Mouse (Mus musculus): ENCODE results near the gene Vps37c. TPM values are rescaled to one million over a fixed set of nuclear protein-coding genes. Genes with fewer than 3 reads are reported as not detected.
A peak's percentile ranks its signal among the peaks of the same experiment; 100 is the strongest.

Gene Vps37c
- polyA plus RNA-seq, 1 experiment from 2014 or later: 29.0 TPM

DNA sequence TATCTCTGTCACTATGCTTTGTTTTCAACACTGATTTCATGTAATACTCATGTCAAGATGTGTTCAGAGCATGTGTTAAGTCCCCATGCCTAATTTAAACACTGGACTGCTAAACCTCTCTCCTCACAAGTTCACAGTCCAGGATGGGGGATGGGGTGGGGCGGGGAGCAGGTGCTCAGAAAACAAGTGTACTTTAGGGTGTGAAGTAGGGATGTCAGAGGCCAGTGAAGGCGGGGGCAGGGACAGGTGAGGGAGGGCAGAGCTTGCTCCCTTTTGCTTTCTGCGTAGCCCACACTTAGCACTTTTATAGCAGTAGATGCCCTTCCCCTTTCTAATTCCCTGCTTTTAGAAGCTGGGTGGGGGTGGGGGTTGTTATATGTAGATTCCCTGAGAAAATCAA, 23.4 kb upstream of the Vps37c start:
- Histone ChIP-seq H3K4me3 (no peak overlapping the region), H3K9me3 (replicated peaks) (no peaks in the 10 kb centered on the region), H3K4me2 (no peak overlapping the region), H3K27ac (ENCODE audit: poor library complexity, severe bottlenecking) (no peak overlapping the region), H3K4me1 (replicated peaks) (no peaks in the 10 kb centered on the region; the same call in 1 of the 2 replicates), H3K9ac (no peak overlapping the region), H3K36me3 (no peaks in the 10 kb centered on the region), H3K27me3 (replicated peaks) (0 out of 2 replicates have a peak, but pooled peaks cover 4% of the 10 kb centered on the region)
- WGBS: 62% methylated on average over 3 of the region's 3 CpGs
- no peak for ATAC-seq (ENCODE audit: insufficient number of reproducible peaks, low FRiP score)

DNA sequence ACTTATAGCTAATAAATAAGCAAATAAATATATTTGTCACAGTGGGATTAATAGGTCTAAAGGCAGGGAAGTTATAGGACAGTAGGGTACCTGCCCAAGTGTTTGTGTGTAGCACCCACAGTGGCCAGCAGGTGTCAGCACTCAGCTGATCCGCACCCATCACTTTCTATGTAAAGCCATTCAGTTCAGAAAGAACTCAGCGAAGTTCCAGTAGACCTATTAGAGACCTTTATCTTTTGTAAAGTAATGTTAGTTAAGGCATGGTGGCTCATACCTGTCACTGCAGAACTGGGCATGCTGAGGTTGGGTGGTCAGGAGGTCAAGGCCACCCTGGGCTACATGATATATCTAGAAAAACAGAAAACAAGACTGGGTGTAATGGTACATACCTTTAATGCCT, 23.0 kb upstream of the Vps37c start:
- Histone ChIP-seq H3K9me3 (replicated peaks) (no peaks in the 10 kb centered on the region), H3K4me3 (no peak overlapping the region), H3K4me2 (no peak overlapping the region), H3K9ac (no peak overlapping the region), H3K36me3 (no peaks in the 10 kb centered on the region), H3K27ac (ENCODE audit: poor library complexity, severe bottlenecking) (no peak overlapping the region), H3K4me1 (replicated peaks) (no peaks in the 10 kb centered on the region; the same call in 1 of the 2 replicates), H3K27me3 (replicated peaks) (0 out of 2 replicates have a peak, but pooled peaks cover 4% of the 10 kb centered on the region)
- ATAC-seq (ENCODE audit: insufficient number of reproducible peaks, low FRiP score): no peak
- 20% methylated on average over 2 of the region's 2 CpGs for WGBS

DNA sequence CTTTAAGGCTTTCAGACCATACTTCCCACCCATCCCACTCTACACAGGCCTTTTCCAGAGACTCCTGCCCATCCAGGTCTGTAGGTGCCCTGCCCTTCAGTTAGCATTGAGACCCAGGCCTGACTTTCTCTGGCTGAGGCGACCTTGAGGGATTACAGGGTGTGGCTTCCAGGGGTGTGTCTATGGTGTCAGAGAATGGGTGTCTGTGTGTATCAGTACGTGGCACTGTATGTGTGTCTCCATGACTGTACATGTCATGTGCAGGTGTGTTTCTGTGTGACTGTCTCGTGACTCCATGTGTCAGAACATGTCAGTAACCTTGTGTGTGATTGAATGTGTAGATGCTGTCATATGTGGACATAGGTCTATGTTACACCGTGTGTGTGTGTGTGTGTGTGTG, 17.2 kb upstream of the Vps37c start:
- no peaks in the 10 kb centered on the region for H3K36me3 ChIP-seq
- H3K4me1 ChIP-seq (replicated peaks): no peaks in the 10 kb centered on the region
- peaks cover 8% of the 10 kb centered on the region; the same call in 1 of the 2 replicates for H3K27me3 ChIP-seq (replicated peaks)
- 0 out of 2 replicates have a peak overlapping the region, but pooled peaks have one; percentile 13 for H3K9ac ChIP-seq
- H3K4me2 ChIP-seq: no peak overlapping the region
- ATAC-seq (ENCODE audit: insufficient number of reproducible peaks, low FRiP score): no peak
- no peak overlapping the region for H3K4me3 ChIP-seq
- no peaks in the 10 kb centered on the region for H3K9me3 ChIP-seq (replicated peaks)
- H3K27ac ChIP-seq (ENCODE audit: poor library complexity, severe bottlenecking): no peak overlapping the region
- WGBS: 81% methylated on average over 4 of the region's 4 CpGs

DNA sequence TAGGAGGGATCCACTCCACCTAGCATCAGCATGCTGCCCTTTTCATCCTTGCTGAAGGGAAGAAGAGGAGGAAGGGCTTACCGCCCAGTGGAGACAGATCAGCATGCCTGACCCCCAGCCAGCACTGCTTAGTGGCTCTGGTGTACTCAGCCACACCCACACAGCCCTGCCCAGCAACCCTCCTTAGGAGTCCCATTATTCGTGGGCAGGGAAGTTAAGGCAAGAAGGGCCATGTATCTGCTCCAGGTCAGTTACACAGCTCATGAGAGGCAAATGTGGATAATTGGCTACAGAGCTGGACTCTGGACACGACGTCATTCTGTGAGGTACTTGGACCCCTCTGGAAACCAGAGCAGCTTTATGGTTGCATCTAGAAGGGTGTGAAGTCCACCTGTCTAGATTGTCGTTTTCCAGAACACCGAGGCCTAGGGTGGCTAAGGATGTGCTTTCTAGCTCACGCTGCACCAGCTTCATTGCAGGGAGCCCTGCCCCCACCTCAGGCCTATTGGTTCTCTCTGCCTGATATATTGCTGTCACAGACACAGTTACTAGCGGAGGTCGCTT, 16.6 kb upstream of the Vps37c start:
- no peak for ATAC-seq (ENCODE audit: insufficient number of reproducible peaks, low FRiP score)
- no peak overlapping the region for H3K27ac ChIP-seq (ENCODE audit: poor library complexity, severe bottlenecking)
- no peak overlapping the region for H3K4me2 ChIP-seq
- no peaks in the 10 kb centered on the region for H3K9me3 ChIP-seq (replicated peaks)
- no peaks in the 10 kb centered on the region for H3K4me1 ChIP-seq (replicated peaks)
- H3K9ac ChIP-seq: no peak overlapping the region
- peaks cover 14% of the 10 kb centered on the region; the same call in 1 of the 2 replicates for H3K27me3 ChIP-seq (replicated peaks)
- H3K4me3 ChIP-seq: no peak overlapping the region
- H3K36me3 ChIP-seq: no peaks in the 10 kb centered on the region
- WGBS: 64% methylated on average over 9 of the region's 9 CpGs

DNA sequence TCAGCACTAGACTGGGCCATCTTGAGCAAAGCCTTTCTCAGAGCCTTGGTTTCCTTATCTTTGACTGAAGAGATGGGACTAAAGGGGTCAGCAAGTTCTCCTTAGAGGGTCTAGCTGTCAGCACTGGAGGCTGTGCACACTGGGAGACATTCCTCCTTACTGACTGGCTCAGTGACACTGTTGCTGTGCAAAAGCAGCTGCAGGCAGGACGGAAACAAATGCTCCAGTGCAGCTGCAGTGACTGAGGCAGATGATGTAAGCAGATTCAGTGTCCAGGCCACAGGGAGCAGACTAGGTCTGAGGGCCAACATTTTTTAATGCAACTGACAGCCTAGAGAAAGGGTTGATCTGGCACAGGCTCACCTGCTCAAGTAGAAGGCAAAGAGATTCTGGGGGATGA, 15.3 kb upstream of the Vps37c start:
- H3K4me3 ChIP-seq: no peak overlapping the region
- 46% methylated on average over 1 of the region's 1 CpGs for WGBS
- H3K4me2 ChIP-seq: no peak overlapping the region
- no peak overlapping the region for H3K9ac ChIP-seq
- no peak for ATAC-seq (ENCODE audit: insufficient number of reproducible peaks, low FRiP score)
- no peak overlapping the region for H3K27ac ChIP-seq (ENCODE audit: poor library complexity, severe bottlenecking)
- H3K27me3 ChIP-seq (replicated peaks): peaks cover 20% of the 10 kb centered on the region; the same call in 1 of the 2 replicates
- H3K36me3 ChIP-seq: no peaks in the 10 kb centered on the region
- no peaks in the 10 kb centered on the region for H3K9me3 ChIP-seq (replicated peaks)
- no peaks in the 10 kb centered on the region for H3K4me1 ChIP-seq (replicated peaks)

DNA sequence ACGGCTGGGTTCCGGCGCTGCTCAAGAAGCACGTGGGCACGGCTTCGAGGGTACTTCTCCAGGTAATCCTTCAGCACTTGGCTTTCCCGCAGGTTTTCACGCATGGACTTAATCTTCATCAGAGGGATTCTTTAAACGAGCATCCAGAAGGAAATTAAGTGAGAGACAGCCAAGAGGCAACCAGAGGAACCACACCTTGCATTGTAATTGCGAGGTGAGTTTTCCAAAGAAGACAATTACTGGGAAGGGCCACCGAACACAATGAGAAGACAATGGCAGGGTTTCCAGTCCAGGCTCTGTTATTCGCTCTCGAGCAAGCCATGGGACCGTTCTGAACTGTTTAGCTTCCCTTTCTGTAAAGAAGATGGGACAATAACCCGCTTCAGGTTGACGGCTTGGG, 11.9 kb upstream of the Vps37c start:
- ATAC-seq (ENCODE audit: insufficient number of reproducible peaks, low FRiP score): no peak
- H3K4me1 ChIP-seq (replicated peaks): 0 out of 2 replicates have a peak, but pooled peaks cover 3% of the 10 kb centered on the region
- H3K4me2 ChIP-seq: no peak overlapping the region
- H3K4me3 ChIP-seq: no peak overlapping the region
- H3K36me3 ChIP-seq: no peaks in the 10 kb centered on the region
- H3K27me3 ChIP-seq (replicated peaks): peaks cover 27% of the 10 kb centered on the region
- no peak overlapping the region for H3K9ac ChIP-seq
- no peaks in the 10 kb centered on the region for H3K9me3 ChIP-seq (replicated peaks)
- 84% methylated on average over 16 of the region's 16 CpGs for WGBS
- no peak overlapping the region for H3K27ac ChIP-seq (ENCODE audit: poor library complexity, severe bottlenecking)

DNA sequence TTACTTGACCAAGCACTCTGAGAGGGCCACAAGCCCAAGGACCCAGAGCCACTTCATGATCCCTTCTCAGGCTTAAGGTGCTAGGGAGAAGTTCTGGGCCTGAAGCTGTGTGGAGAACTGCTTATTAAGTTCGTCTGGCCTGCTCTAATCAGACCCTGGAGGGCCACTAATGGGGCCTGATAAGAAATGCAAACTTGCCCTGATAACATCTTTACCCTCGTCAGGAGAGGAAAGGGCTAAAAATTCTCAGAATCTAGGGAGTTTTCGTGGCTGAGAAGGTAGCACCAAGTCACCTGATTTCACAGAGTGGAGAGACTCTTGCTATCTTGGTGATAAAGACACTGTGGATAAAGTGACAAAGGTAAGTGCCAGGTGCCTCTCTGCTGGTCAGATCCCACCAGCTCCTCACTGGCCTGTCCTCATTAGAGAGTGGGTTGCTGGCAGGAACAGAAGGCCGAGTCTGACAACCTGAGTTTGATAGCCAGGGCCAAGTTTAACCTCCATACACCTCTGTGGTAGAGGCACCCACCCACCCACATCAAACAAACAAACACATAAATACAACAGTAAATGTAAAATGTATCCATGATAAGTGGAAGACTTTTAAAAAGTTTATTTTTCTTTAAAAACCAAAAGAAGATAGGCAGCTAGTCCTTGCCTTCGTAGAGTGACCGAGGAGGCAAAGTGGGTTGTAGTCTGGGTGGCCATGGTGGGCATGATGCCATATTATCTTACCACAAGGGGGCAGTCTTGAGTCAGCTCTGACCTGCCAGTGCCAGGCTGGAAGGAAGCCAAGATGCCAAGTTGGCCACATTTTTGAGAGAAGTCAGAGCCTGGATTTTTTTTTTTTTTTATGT, 10.4 kb upstream of the Vps37c start, which contains the start of gene Pga5:
Pga5 (minus strand) TSS at position 157 of the 857 bp plus-strand sequence.
- ATAC-seq (ENCODE audit: insufficient number of reproducible peaks, low FRiP score): 0 out of 2 replicates have a peak, but pooled peaks have one; percentile 57
- WGBS: 26% methylated on average over 6 of the region's 6 CpGs
- no peak within 1 kb of the TSS for H3K9ac ChIP-seq

DNA sequence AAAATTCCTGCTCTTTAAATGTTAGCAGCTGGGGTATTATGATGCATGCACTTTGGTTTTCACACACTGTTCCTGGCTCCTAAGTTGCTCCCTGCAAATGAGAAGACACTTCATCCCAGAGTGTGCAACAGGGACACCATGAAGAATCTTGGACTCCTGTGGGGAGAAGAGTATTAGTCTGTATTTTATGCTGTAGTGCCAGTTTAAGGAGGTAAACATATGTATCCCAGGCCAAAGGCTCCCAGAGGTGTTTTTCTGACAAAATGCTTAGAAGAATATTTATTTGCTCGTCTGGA, 9.8 kb upstream of the Vps37c start:
- Histone ChIP-seq H3K27ac (ENCODE audit: poor library complexity, severe bottlenecking) (no peak overlapping the region), H3K9me3 (replicated peaks) (no peaks in the 10 kb centered on the region), H3K27me3 (replicated peaks) (peaks cover 31% of the 10 kb centered on the region), H3K9ac (no peak overlapping the region), H3K36me3 (no peaks in the 10 kb centered on the region), H3K4me2 (no peak overlapping the region), H3K4me3 (no peak overlapping the region), H3K4me1 (replicated peaks) (0 out of 2 replicates have a peak, but pooled peaks cover 3% of the 10 kb centered on the region)
- 81% methylated on average over 1 of the region's 1 CpGs for WGBS
- no peak for ATAC-seq (ENCODE audit: insufficient number of reproducible peaks, low FRiP score)

More for the DNA sequence above, 10.4 kb upstream of the Vps37c start, which contains the start of gene Pga5:
- Histone ChIP-seq H3K36me3 (no peaks in the 10 kb centered on the region), H3K4me2 (no peak within 1 kb of the TSS), H3K27ac (ENCODE audit: poor library complexity, severe bottlenecking) (no peak within 1 kb of the TSS), H3K9me3 (replicated peaks) (no peaks in the 10 kb centered on the region), H3K27me3 (replicated peaks) (peaks cover 31% of the 10 kb centered on the region), H3K4me3 (no peak within 1 kb of the TSS), H3K4me1 (replicated peaks) (0 out of 2 replicates have a peak, but pooled peaks cover 3% of the 10 kb centered on the region)

DNA sequence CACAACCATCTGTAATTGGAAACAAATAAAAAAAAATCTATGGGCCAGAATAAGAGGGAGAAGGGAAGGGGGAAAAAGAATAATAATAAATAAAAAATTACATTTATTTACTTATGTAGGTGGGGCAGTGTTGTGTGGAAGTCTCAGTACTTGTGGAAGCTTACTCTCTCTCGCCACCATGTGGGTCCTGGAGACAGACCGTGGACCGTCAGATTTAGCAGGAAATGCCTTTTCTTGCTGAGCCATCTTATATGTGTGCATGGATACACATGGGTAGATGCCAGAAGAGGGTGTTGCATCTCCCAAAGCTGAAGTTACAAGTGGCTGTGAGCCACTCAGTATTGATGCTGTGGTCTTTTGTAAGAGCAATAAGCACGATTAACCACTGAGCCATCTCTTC, 7.0 kb upstream of the Vps37c start:
- H3K4me3 ChIP-seq: no peak overlapping the region
- no peaks in the 10 kb centered on the region for H3K9me3 ChIP-seq (replicated peaks)
- H3K27me3 ChIP-seq (replicated peaks): peaks cover 20% of the 10 kb centered on the region
- no peak overlapping the region for H3K4me2 ChIP-seq
- ATAC-seq (ENCODE audit: insufficient number of reproducible peaks, low FRiP score): no peak
- H3K27ac ChIP-seq (ENCODE audit: poor library complexity, severe bottlenecking): no peak overlapping the region
- no peak overlapping the region for H3K9ac ChIP-seq
- H3K4me1 ChIP-seq (replicated peaks): 0 out of 2 replicates have a peak, but pooled peaks cover 3% of the 10 kb centered on the region
- WGBS: 59% methylated on average over 4 of the region's 4 CpGs
- no peaks in the 10 kb centered on the region for H3K36me3 ChIP-seq

DNA sequence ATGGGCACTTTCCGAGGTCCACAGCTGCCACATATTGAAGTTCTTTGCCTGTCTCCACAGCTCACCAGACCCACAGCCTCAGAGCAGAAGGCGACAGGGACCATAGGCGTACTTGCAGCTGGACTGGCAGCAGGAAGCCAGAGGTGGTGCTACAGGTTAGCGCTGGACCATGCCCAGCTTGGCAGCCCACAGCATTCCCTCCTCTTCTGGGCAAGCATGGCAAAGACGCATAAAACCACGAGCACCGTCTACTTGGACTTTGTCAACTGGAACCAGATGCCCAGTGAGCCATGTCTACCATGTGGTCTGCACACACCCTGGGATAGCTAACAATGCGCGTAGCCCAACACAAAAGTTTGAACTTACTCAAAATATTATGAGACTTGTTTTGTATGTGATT, 3.5 kb upstream of the Vps37c start:
- H3K9ac ChIP-seq: no peak overlapping the region
- H3K9me3 ChIP-seq (replicated peaks): no peaks in the 10 kb centered on the region
- H3K4me1 ChIP-seq (replicated peaks): peaks cover 16% of the 10 kb centered on the region
- H3K27ac ChIP-seq (ENCODE audit: poor library complexity, severe bottlenecking): no peak overlapping the region
- H3K27me3 ChIP-seq (replicated peaks): peaks cover 11% of the 10 kb centered on the region
- no peak overlapping the region for H3K4me2 ChIP-seq
- WGBS: 87% methylated on average over 9 of the region's 9 CpGs
- no peak overlapping the region for H3K4me3 ChIP-seq
- ATAC-seq (ENCODE audit: insufficient number of reproducible peaks, low FRiP score): no peak
- H3K36me3 ChIP-seq: no peaks in the 10 kb centered on the region

DNA sequence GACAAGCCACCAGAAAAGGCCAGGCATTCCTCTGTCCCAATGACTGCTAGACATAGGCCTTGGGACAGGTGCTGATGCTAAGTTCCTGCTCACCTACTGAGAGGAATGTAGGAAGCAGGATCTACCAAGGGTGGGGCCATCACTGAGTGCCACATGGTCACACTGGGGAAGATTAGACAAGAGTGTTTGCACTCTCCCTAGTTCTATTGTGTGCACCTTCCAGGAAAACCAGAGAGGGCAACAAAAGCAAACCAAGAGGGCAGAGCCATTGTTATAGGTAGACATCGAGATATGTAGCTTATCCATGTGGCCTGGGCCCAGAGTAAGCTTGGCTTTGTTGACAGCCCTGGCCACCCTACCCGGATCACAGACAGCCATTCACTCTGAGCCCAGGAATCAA, 2.8 kb upstream of the Vps37c start:
- H3K27me3 ChIP-seq (replicated peaks): peaks cover 6% of the 10 kb centered on the region; the same call in 1 of the 2 replicates
- H3K4me3 ChIP-seq: no peak overlapping the region
- H3K4me1 ChIP-seq (replicated peaks): peaks cover 23% of the 10 kb centered on the region
- H3K36me3 ChIP-seq: no peaks in the 10 kb centered on the region
- H3K27ac ChIP-seq (ENCODE audit: poor library complexity, severe bottlenecking): no peak overlapping the region
- no peak for ATAC-seq (ENCODE audit: insufficient number of reproducible peaks, low FRiP score)
- 60% methylated on average over 2 of the region's 2 CpGs for WGBS
- H3K4me2 ChIP-seq: no peak overlapping the region
- no peak overlapping the region for H3K9ac ChIP-seq
- no peaks in the 10 kb centered on the region for H3K9me3 ChIP-seq (replicated peaks)

Measured in heart, embryonic 12.5 days (tissue).